Mouse (Mus musculus) midbrain, embryonic 13.5 days (tissue): ENCODE data around the gene Pptc7. TPM values are rescaled to one million over a fixed set of nuclear protein-coding genes. Genes with fewer than 3 reads are reported as not detected.

Experiments used
- ATAC-seq: fragments of 200-750 bp; cut with Nextera tagmentation; 2 replicates; pipeline ENCODE4 v1.8.0; 2017; ENCODE audit warnings: mild to moderate bottlenecking, moderate TSS enrichment, moderate library complexity
- H3K27ac ChIP-seq: fragments of 300-500 bp; sonication (generic); 2 replicates; pipeline ENCODE4 v1.5.1; 2015; ENCODE audit warnings: inconsistent platforms, mild to moderate bottlenecking, moderate library complexity
- H3K27me3 ChIP-seq: fragments of 300-500 bp; sonication (generic); 2 replicates; pipeline ENCODE4 v1.6.1; 2015; ENCODE audit warnings: mild to moderate bottlenecking, inconsistent platforms
- H3K36me3 ChIP-seq: fragments of 300-500 bp; sonication (generic); 2 replicates; pipeline ENCODE4 v1.6.1; 2015; ENCODE audit warnings: mild to moderate bottlenecking, inconsistent platforms
- H3K4me1 ChIP-seq: fragments of 300-500 bp; sonication (generic); replicated peaks from 2 replicates; pipeline ENCODE4 v1.6.1; 2015; ENCODE audit warnings: inconsistent platforms
- H3K4me2 ChIP-seq: fragments of 300-500 bp; sonication (generic); replicated peaks from 2 replicates; pipeline ENCODE4 v1.6.1; 2015; ENCODE audit warnings: moderate library complexity, mild to moderate bottlenecking, inconsistent platforms
- H3K4me3 ChIP-seq: fragments of 300-500 bp; sonication (generic); replicated peaks from 2 replicates; pipeline ENCODE4 v1.5.1; 2015; ENCODE audit warnings: mild to moderate bottlenecking, inconsistent platforms
- H3K9ac ChIP-seq: fragments of 300-500 bp; sonication (generic); replicated peaks from 2 replicates; pipeline ENCODE4 v1.6.1; 2015; ENCODE audit warnings: mild to moderate bottlenecking, inconsistent platforms
- H3K9me3 ChIP-seq: fragments of 300-500 bp; sonication (generic); 2 replicates; pipeline ENCODE4 v1.6.1; 2016; ENCODE audit warnings: mild to moderate bottlenecking, inconsistent platforms
- WGBS: fragments of 180-500 bp; shearing (Covaris S2); methylation state at CpG from one replicate; pipeline ENCODE4 v1.1.7; 2015; 5-methylcytosine and 5-hydroxymethylcytosine counted together
- polyA plus RNA-seq: library from polyadenylated mRNA; unstranded; fragments of >200 nt; fragmentation: Nextera tagmentation; extraction: Ambion mirVana; gene quantifications from 2 replicates; pipeline ENCODE4 v1.2.1, GENCODE M21; 2015

The Pptc7 gene
- polyA plus RNA-seq, 1 experiment from 2014 or later: 9.1 TPM

GRCm38 (mm10) chr5:122247934-122248333 lies 36.2 kb upstream of the Pptc7 start:
- H3K4me2 ChIP-seq: no peak overlapping the region
- H3K4me3 ChIP-seq: no peak overlapping the region
- H3K27ac ChIP-seq: no peak overlapping the region
- H3K9me3 ChIP-seq: no peaks in the 10 kb centered on the region
- WGBS: 95% methylated on average over 7 of the region's 7 CpGs
- no peak overlapping the region for H3K9ac ChIP-seq
- H3K36me3 ChIP-seq: peaks cover 71% of the 10 kb centered on the region
- H3K27me3 ChIP-seq: no peaks in the 10 kb centered on the region
- no peak for ATAC-seq
- peaks cover 14% of the 10 kb centered on the region for H3K4me1 ChIP-seq

- no peak overlapping the region for H3K9ac ChIP-seq
- H3K4me1 ChIP-seq: peaks cover 8% of the 10 kb centered on the region
- no peak overlapping the region for H3K4me3 ChIP-seq
- no peaks in the 10 kb centered on the region for H3K9me3 ChIP-seq
- 93% methylated on average over 4 of the region's 4 CpGs for WGBS
- H3K27me3 ChIP-seq: no peaks in the 10 kb centered on the region
- H3K27ac ChIP-seq: no peak overlapping the region
- H3K4me2 ChIP-seq: no peak overlapping the region
- peaks cover 77% of the 10 kb centered on the region for H3K36me3 ChIP-seq
- no peak for ATAC-seq
These were observed 34.9 kb upstream of the Pptc7 start for GRCm38 (mm10) chr5:122249281-122249680.

- H3K27me3 ChIP-seq: no peaks in the 10 kb centered on the region
- H3K9ac ChIP-seq: no peak overlapping the region
- H3K9me3 ChIP-seq: no peaks in the 10 kb centered on the region
- H3K36me3 ChIP-seq: peaks cover 86% of the 10 kb centered on the region
- WGBS: 92% methylated on average over 17 of the region's 17 CpGs
- no peak for ATAC-seq
- H3K4me2 ChIP-seq: no peak overlapping the region
- no peak overlapping the region for H3K4me3 ChIP-seq
- H3K4me1 ChIP-seq: no peaks in the 10 kb centered on the region
- no peak overlapping the region for H3K27ac ChIP-seq
These were observed 32.1 kb upstream of the Pptc7 start for GRCm38 (mm10) chr5:122251895-122252606.

- H3K4me2 ChIP-seq: no peak overlapping the region
- H3K36me3 ChIP-seq: peaks cover 60% of the 10 kb centered on the region
These were observed 26.0 kb upstream of the Pptc7 start for GRCm38 (mm10) chr5:122258027-122258741.

GRCm38 (mm10) chr5:122262104-122262503 lies 22.1 kb upstream of the Pptc7 start:
- no peak overlapping the region; the same call in 1 of the 2 replicates for H3K4me2 ChIP-seq
- no peak for ATAC-seq
- no peak overlapping the region for H3K27ac ChIP-seq
- no peaks in the 10 kb centered on the region for H3K27me3 ChIP-seq
- H3K4me1 ChIP-seq: peaks cover 35% of the 10 kb centered on the region
- WGBS: 58% methylated on average over 7 of the region's 7 CpGs
- H3K9ac ChIP-seq: no peak overlapping the region
- peaks cover 28% of the 10 kb centered on the region for H3K36me3 ChIP-seq
- H3K9me3 ChIP-seq: no peaks in the 10 kb centered on the region
- no peak overlapping the region for H3K4me3 ChIP-seq

More at GRCm38 (mm10) chr5:122258027-122258741, 26.0 kb upstream of the Pptc7 start:
- Histone ChIP-seq H3K4me1 (peaks cover 28% of the 10 kb centered on the region), H3K4me3 (no peak overlapping the region), H3K9ac (no peak overlapping the region), H3K27me3 (no peaks in the 10 kb centered on the region), H3K27ac (no peak overlapping the region), H3K9me3 (no peaks in the 10 kb centered on the region)
- ATAC-seq: no peak
- WGBS: 88% methylated on average over 6 of the region's 6 CpGs

- Histone ChIP-seq H3K4me3 (peak within 1 kb of the TSS; percentile 85), H3K36me3 (peaks cover 7% of the 10 kb centered on the region), H3K4me2 (peak within 1 kb of the TSS; percentile 86), H3K27me3 (no peaks in the 10 kb centered on the region), H3K9me3 (no peaks in the 10 kb centered on the region), H3K27ac (peak within 1 kb of the TSS; percentile 72), H3K9ac (peak within 1 kb of the TSS; percentile 87), H3K4me1 (peaks cover 35% of the 10 kb centered on the region)
- WGBS: 2% methylated on average over 49 of the region's 49 CpGs
- peak; percentile 97 for ATAC-seq
These were observed 19.9 kb upstream of the Pptc7 start, which contains the start of gene Tctn1 for GRCm38 (mm10) chr5:122263933-122264905. Tctn1 (minus strand) TSS chr5:122264460.

- H3K27ac ChIP-seq: no peak overlapping the region
- 72% methylated on average over 3 of the region's 3 CpGs for WGBS
- peaks cover 30% of the 10 kb centered on the region for H3K4me1 ChIP-seq
- H3K4me2 ChIP-seq: no peak overlapping the region
- H3K4me3 ChIP-seq: no peak overlapping the region
- no peaks in the 10 kb centered on the region for H3K36me3 ChIP-seq
- no peak for ATAC-seq
- no peaks in the 10 kb centered on the region for H3K27me3 ChIP-seq
- no peaks in the 10 kb centered on the region for H3K9me3 ChIP-seq
- H3K9ac ChIP-seq: no peak overlapping the region
These were observed 19.0 kb upstream of the Pptc7 start for GRCm38 (mm10) chr5:122265187-122265586.

GRCm38 (mm10) chr5:122265942-122266341 lies 18.2 kb upstream of the Pptc7 start:
- no peak overlapping the region for H3K9ac ChIP-seq
- WGBS: 87% methylated on average over 2 of the region's 2 CpGs

GRCm38 (mm10) chr5:122267136-122267535 lies 17.0 kb upstream of the Pptc7 start:
- Histone ChIP-seq H3K4me1 (peaks cover 10% of the 10 kb centered on the region), H3K9me3 (no peaks in the 10 kb centered on the region), H3K9ac (no peak overlapping the region), H3K36me3 (no peaks in the 10 kb centered on the region), H3K4me3 (no peak overlapping the region), H3K27me3 (no peaks in the 10 kb centered on the region), H3K4me2 (no peak overlapping the region), H3K27ac (no peak overlapping the region)
- 81% methylated on average over 7 of the region's 7 CpGs for WGBS
- no peak for ATAC-seq

More at GRCm38 (mm10) chr5:122265942-122266341, 18.2 kb upstream of the Pptc7 start:
- no peak for ATAC-seq
- no peak overlapping the region for H3K4me2 ChIP-seq
- H3K27ac ChIP-seq: no peak overlapping the region
- H3K4me3 ChIP-seq: no peak overlapping the region
- H3K9me3 ChIP-seq: no peaks in the 10 kb centered on the region
- H3K36me3 ChIP-seq: no peaks in the 10 kb centered on the region
- H3K4me1 ChIP-seq: peaks cover 22% of the 10 kb centered on the region
- H3K27me3 ChIP-seq: no peaks in the 10 kb centered on the region

GRCm38 (mm10) chr5:122267899-122268298 lies 16.3 kb upstream of the Pptc7 start:
- H3K27ac ChIP-seq: no peak overlapping the region
- no peaks in the 10 kb centered on the region for H3K9me3 ChIP-seq
- no peaks in the 10 kb centered on the region for H3K36me3 ChIP-seq
- H3K9ac ChIP-seq: no peak overlapping the region
- ATAC-seq: no peak
- no peaks in the 10 kb centered on the region for H3K27me3 ChIP-seq
- no peak overlapping the region for H3K4me3 ChIP-seq
- no peak overlapping the region for H3K4me2 ChIP-seq
- 30% methylated on average over 5 of the region's 5 CpGs for WGBS
- H3K4me1 ChIP-seq: peaks cover 10% of the 10 kb centered on the region

- Histone ChIP-seq H3K27me3 (no peaks in the 10 kb centered on the region), H3K9ac (no peak overlapping the region), H3K36me3 (no peaks in the 10 kb centered on the region), H3K4me2 (no peak overlapping the region), H3K4me3 (no peak overlapping the region), H3K9me3 (no peaks in the 10 kb centered on the region), H3K27ac (no peak overlapping the region), H3K4me1 (no peaks in the 10 kb centered on the region; the same call in 1 of the 2 replicates)
- ATAC-seq: no peak
- 75% methylated on average over 12 of the region's 12 CpGs for WGBS
These were observed 15.1 kb upstream of the Pptc7 start for GRCm38 (mm10) chr5:122268858-122269604.
